Mouse (Mus musculus): ENCODE measurements around the gene Prtn3.

DNA sequence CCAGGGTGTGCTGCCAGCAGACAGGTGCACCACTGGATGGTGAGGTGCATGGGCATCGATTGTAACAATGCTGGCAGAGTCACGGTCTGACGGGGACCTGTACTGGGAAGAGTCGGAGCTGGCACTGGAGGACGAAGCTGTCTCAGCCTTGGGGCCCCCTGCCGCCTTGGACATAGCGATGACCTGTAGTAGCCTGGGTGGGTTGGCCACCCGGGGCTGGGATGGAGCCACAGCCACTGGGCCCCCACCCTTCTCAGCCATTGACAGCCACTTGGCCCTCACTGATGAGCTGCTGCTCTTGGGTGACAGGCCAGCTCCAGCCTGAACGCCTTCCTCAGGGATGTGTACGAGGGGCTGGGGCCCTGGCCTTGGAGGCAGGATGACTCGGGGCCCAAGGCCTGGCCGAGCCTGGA is 9.1 kb upstream of the Prtn3 start:
- TF ChIP-seq CTCF (IDR thresholded peaks at IDR 0.05; ENCODE audit: low read depth, low read length) (no peak), POLR2A (IDR thresholded peaks at IDR 0.05; ENCODE audit: borderline replicate concordance, low read depth, low read length) (no peak)
